Mouse (Mus musculus): Measurements from ENCODE around the gene Ppcs.

Gene Ppcs

GRCm38 (mm10) chr4:119422294-119422964 is at the start of gene Ppcs, which contains the start of gene Zmynd12:
TSS of gene Ppcs (minus strand) at chr4:119422420.
TSS of gene Zmynd12 (plus strand) at chr4:119422814.
- peak; percentile 90 for DNase-seq (ENCODE audit: low spot score)

DNA sequence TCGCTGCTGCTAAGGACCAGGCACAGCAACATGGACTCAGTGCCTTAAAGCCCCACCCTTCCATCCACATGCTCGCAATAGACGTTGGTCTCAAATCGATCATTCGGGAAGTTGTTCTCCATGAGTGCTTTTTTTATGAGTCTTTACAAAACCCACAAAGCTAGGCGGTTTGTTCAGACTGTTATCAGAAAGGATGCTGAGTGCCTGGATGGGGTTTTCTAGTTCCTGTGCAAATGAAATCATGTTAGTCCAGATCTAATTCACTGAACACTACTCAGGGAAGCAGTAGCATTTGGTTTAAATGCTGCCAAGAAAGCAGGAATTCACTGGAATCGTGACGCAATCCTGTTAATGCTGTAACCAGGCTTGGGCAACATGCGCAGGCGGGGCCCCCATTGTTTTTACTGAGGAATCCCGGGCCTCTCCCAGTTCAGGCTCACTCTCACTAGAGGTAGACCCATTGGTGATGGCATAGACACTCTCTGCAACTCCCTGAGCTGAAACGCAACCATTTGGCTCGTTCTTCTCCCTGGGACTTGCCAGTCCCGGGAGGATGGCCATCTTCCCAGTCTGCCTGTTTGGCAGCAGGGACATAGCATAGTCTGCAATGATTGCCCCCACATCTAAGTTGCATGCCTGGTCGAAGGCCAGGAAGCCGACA is 45.6 kb upstream of the Ppcs start:
- DNase-seq (ENCODE audit: low spot score), result no peak

- DNase-seq (ENCODE audit: low spot score), result no peak
Observed at GRCm38 (mm10) chr4:119465841-119466240, 43.6 kb upstream of the Ppcs start.

DNA sequence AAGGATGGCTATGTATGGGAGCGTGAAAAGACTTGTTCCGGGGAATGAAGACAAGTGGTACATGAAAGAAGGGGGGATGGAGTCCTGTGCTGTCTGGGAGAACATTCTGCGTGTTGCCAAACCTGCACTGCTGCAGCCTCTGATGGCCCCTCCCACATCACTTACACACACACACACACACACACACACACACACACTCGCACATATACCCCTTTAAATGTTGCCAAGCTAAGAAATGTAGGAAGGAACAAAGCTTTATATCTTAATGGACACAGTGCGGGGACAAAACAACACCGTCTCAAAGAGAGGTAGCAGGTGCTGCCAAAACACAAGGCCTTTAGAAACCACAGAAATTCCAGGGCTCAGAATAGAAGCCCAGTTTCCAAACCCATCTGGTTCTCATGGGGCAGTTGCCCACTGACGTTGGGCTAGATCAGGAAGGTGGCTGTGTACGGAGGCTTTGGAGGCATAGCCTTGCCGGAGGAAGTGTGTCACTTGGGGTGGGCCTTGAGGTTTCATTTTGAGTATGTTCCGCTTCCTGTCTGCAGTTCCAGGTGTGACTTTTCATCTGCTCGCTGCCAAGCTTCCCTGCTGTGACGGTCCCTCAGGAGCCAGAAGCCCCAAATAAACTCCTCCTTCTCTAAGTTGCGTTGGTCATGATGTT is 41.7 kb upstream of the Ppcs start:
- DNase-seq (ENCODE audit: low spot score), result no peak

DNA sequence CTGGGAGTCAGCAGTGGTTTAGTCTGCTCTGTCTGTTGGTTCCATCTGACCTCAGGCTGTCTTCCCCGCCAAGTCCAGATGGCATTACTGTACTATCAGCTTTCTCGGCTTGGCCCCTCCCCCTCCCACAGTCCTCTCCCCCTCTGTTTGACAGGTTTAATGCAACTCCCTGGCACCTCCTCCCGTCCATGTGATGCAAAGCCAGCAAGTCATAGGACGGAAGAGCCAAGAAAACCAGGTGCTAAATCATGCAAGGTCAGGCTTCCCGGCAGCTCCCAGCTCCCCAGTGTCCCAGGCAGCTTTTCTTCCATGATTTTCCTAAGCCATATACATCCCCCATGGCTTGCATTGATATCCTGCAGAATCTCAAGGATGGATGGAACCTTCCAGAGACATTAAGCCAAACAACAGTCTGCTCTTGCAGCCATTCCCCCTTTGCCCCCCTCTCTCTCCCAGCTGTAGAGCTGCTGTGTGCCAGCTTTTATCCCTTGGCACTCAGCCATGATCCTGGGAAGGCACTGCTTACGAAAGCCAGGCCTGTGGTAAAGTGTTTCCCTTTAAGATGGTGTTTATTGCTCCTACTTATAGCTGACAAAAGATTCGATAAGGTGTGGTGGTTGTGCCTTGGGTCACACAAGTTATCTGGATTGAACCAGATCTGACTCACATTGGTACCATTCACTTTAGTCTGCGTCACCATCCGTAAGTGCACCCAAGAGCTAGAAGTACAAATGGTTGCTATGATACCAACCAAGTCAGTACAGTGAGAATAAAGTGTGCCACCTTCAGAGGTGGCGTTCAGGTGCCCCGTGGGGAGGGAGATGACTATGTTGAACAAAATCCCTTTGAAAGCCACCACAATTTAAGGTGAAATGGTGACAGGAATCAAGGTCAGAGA is 40.9 kb upstream of the Ppcs start:
- no peak for DNase-seq (ENCODE audit: low spot score)

DNA sequence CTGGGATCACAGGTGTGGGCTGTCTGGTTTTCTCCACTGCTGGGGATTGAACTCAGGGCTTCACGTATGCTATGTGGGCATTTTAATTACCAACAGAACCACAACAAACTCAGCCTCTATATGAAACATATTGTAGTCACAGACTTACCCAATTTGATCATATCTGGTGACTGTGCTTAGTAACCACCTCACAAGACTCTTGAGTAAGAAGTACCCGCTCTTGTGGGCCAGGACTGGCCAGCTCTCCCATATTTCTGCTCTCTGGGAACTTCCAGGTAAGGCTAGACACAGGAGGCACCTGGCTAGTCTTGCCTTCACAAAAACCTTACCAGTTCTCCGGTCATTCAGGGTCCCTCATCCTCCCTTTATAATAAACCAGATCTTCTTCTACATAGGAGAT is 40.2 kb upstream of the Ppcs start:
- no peak for DNase-seq (ENCODE audit: low spot score)

DNA sequence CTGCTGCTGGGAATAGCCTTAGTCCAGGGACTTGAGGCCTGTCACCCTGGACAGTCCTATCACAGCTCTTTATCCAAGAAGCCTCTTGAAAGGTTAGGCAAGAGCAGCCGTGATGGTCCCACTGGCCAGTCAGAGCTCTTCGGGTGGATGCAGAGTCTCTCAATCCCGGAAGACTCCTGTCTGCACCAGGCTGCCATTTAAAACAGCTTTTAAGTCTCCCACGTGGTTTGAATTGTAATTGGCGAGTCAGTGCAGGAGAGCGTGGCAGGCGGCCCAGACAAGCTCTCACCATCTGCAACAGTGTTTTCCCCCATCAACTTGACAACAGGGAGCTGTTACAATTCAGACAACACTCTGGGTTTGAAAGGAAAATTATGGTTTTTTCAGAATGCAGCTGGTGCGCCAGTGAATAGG is 38.5 kb upstream of the Ppcs start:
- peak; percentile 36 for DNase-seq (ENCODE audit: low spot score)

DNA sequence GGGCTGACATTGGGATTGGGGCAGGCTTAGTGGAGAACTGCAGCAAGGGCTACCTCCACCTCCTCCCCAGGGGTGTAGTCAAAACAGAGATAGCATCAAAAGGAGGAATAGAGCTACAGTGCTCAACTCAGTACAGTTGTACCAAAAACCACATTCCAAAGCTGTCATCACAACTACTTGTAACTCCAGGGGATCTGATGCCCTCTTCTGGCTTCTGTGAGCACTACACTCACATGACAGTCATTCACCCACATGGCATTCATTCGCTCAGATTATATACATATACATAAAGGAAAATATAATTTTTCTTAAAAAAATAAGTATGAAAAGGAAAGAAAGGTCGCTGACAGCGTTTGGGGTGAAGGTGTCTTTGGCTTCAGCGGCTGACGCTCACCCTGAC is 38.1 kb upstream of the Ppcs start:
- no peak for DNase-seq (ENCODE audit: low spot score)

- DNase-seq (ENCODE audit: low spot score), result peak; percentile 15
Observed at GRCm38 (mm10) chr4:119453533-119453932, 31.3 kb upstream of the Ppcs start.

- no peak for DNase-seq (ENCODE audit: low spot score)
Observed at GRCm38 (mm10) chr4:119453128-119453527, 30.9 kb upstream of the Ppcs start.

DNA sequence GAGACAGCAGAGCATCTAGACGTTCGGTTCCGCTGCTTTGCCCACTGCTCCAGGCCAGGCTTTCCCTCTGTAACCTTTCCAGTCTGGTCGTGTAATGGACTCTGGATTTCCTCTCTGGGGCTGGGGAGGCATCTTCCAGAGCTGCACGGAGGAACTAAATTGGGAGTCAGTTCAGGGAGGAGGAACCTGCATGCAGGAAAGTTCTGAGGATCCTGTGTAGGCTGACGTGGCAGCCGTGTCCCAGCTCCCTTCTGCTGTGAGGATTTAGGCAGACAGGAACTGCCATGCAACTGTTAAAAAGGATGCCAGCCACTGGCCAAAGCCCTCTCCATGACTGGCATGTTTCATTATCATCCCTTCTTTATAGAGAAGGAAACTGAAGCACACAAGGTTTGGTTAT is 28.2 kb upstream of the Ppcs start:
- no peak for DNase-seq (ENCODE audit: low spot score)

DNA sequence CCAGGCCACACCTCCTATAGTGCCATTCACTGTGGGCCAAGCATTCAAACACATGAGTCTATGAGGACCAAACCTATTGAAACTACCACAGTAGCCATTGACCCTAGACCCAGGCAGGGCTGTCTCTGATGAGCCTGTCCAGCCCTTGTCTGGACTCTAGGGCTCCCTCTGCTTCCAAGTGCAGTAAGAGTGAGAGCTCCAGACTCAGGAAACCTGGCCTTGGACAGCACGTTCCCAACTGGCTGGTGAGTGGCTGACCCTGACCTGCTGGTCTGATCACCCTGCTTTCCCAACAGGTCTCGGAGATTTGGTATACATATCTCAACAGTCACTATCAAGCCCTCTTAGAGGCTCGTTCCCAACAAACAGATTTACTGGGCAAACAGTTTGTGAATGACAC is 25.6 kb upstream of the Ppcs start:
- no peak for DNase-seq (ENCODE audit: low spot score)

GRCm38 (mm10) chr4:119447261-119447660 is 25.0 kb upstream of the Ppcs start:
- no peak for DNase-seq (ENCODE audit: low spot score)

- no peak for DNase-seq (ENCODE audit: low spot score)
Observed at GRCm38 (mm10) chr4:119442539-119442938, 20.3 kb upstream of the Ppcs start.

- no peak for DNase-seq (ENCODE audit: low spot score)
Observed at GRCm38 (mm10) chr4:119441836-119442235, 19.6 kb upstream of the Ppcs start.

DNA sequence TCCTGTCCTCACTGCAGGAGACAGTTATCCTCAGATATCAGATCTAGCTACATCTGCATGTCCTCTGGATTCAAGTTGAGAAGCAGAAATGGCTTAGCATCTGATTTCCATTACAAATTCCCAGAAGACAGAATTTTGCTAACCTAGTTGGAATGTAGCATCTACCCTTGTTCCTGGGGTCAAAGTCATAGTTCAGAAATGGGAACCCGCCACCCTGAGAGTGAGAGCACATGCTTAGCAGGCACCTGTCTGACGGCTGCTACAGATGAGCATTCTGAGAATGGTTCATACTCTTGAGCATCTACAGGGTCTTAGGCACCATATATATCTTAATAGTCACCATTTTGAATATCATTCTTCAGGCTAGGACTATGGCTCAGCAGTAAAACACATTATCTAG is 15.7 kb upstream of the Ppcs start:
- no peak for DNase-seq (ENCODE audit: low spot score)

DNA sequence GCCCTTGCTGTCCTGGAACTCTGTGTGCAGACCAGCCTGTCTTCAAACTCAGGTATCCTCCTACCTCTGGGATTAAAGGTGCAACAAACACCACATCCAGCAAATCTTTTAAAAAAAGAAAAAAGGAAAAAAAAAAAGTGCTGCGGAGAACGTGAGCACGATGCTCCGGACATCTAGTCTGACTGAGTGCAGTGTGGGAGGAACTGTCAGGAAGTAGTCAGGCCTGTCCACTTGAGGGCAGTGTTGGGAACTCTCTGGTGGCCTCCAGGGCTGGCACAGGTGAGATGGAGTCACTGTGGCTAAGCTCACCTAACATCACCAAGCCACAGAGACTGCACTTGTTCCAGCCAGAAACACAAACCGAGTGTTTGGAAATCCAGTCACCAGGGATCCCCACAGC is 8.5 kb upstream of the Ppcs start:
- DNase-seq (ENCODE audit: low spot score), result no peak

- DNase-seq (ENCODE audit: low spot score), result no peak
Observed at GRCm38 (mm10) chr4:119427680-119428079, 5.5 kb upstream of the Ppcs start.

DNA sequence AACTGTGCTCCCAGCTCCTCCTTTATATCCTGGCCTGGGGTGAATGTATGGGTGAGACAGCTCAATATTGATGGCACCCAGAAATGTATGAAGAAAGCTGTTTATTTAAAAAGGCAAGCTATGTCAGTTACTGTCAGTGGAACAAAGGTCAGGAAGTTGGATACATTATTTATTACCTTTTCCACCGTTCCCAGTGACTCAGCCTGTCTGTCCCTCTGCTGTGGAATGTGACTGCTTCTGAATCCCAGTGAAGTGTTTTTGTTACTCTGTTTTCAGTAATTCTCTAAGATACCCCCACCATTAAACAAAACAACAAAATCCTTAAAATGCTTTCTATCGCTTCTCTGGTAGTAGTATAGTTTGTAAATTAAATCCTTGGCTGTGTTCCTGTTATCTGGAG is 3.4 kb upstream of the Ppcs start:
- no peak for DNase-seq (ENCODE audit: low spot score)

GRCm38 (mm10) chr4:119425077-119425476 is 2.9 kb upstream of the Ppcs start:
- no peak for DNase-seq (ENCODE audit: low spot score)

- DNase-seq (ENCODE audit: low spot score), result no peak
Observed at GRCm38 (mm10) chr4:119421921-119422293, 313 bp downstream of the Ppcs start.

- no peak for DNase-seq (ENCODE audit: low spot score)
Observed at GRCm38 (mm10) chr4:119421191-119421590, 1.0 kb downstream of the Ppcs start.

Measured in testis, postnatal 14 days (tissue).